Mouse (Mus musculus): ENCODE measurements at regions not wholly inside any gene's neighbourhood (a gene's known extent, or its start where the extent isn't known, plus 50 kb on each side); places are given as distances from the start of the nearest gene placed in this dataset.
A peak's percentile ranks its signal among the peaks of the same experiment; 100 is the strongest.
"Not testable (repeated sequence)": the region's sequence is repeated elsewhere in the genome, so short reads cannot be mapped to it uniquely, and the experiment has no call there.

DNA sequence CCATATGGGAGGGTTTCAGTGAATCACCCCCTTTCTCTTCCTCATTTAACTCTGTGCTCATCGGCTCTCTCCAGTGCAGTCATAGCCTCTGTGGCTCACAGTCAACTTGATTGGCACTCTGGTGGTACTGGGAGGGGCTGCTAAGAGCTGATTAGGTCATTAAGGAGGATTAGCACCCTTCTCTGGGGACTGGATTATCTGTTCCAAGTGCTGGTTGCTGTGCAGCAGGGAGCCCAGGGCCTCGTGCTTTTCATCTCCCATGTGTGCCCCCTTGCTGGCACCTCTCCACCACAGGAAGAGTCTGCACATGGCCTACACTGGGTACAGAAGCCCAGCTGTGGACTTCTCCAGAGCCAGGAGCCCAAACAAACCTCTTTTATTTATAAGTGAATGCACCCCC is 316.8 kb upstream of the Irx1 start:
- DNase-seq (ENCODE audit: low read depth, low spot score), result no peak

GRCm38 (mm10) chr13:72280871-72281270 is 317.3 kb upstream of the Irx1 start:
- no peak for DNase-seq (ENCODE audit: low read depth, low spot score)

GRCm38 (mm10) chr13:72282764-72283163 is 319.2 kb upstream of the Irx1 start:
- no peak for DNase-seq (ENCODE audit: low read depth, low spot score)

- DNase-seq (ENCODE audit: low read depth, low spot score), result no peak
These were observed 320.2 kb upstream of the Irx1 start for GRCm38 (mm10) chr13:72283701-72284100.

DNA sequence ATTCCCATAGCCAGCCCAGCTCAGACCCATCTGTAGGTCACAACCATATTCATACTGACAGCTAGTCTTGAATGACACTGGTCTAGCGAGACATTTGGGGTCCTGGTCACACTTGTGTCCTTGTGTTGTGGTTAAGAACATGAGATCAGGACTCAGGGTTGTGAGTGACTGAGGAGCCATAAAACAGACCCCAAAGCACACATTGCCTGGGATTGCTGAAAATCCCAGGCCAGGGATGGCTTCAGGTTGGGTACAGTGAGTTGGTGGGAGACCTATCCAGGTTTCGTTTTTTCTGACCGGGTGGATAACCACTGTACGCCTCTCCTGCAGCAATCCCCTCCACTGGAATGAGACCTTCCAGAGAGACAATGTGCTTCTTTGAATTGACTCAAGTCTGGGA is 322.8 kb upstream of the Irx1 start:
- DNase-seq (ENCODE audit: low read depth, low spot score), result no peak

- DNase-seq (ENCODE audit: low read depth, low spot score), result no peak
These were observed 325.0 kb upstream of the Irx1 start for GRCm38 (mm10) chr13:72288381-72289092.

GRCm38 (mm10) chr13:72289093-72289501 is 325.6 kb upstream of the Irx1 start:
- peak; percentile 62 for DNase-seq (ENCODE audit: low read depth, low spot score)

- peak; percentile 33 for DNase-seq (ENCODE audit: low read depth, low spot score)
These were observed 328.8 kb upstream of the Irx1 start for GRCm38 (mm10) chr13:72292361-72292760.

DNA sequence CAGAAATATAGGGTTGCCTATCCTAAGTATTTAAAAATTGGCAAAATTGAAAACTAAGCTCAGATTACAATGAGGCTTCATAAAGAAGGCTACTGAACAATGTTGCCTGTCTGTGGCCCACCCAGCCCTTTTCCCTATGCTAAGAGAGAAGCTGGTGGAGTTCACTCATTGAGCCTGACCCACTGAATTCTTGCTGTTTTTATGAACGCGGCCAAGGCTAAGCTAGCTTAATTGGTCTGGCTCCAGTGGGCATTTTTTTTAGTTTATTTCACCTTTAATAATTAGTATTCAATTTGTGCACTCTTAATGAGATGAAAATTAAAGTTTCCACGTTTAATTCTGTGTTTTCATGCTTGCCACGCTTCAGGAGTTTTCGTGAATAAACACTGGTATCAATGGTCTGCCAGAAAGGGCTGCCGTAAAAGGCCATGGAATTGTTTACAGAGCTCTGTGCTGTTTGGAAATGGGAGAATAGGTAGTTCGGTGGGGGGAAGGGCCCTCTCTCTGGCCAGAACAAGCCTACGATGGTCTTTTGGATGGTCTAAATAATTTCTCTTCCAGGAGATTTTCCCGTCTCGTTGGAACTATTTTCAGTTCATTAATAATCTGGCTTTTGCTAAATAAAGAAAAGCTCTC is 329.7 kb upstream of the Irx1 start:
- no peak for DNase-seq (ENCODE audit: low read depth, low spot score)

DNA sequence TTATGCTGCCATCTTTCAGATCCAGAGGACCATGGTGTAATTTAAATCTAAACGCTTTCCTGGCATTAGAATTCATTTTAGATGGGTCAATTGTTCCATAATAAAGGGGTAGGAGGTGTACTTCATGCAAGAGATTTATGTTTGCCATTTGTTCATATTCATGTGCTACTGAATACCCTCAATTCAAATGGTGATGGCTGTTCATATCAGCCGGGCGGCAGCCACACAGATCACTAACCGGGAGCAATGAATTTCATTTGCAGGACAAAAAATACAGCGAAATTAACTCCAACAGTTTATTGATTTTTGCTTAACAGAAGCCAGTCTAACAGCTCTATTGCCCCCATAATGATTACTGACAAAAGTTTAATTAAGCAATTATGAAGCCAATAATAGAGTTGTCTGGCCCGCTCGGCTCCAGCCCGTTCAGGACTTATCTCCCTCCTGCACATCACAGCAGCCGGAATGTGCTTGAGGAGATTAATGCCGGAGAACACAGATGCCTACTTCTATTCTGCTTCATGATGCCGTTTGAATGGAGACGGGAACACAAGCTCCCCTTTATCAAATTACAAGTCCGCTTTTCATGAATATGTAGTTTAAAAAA is 330.3 kb upstream of the Irx2 start:
- no peak for DNase-seq (ENCODE audit: low read depth, low spot score)

DNA sequence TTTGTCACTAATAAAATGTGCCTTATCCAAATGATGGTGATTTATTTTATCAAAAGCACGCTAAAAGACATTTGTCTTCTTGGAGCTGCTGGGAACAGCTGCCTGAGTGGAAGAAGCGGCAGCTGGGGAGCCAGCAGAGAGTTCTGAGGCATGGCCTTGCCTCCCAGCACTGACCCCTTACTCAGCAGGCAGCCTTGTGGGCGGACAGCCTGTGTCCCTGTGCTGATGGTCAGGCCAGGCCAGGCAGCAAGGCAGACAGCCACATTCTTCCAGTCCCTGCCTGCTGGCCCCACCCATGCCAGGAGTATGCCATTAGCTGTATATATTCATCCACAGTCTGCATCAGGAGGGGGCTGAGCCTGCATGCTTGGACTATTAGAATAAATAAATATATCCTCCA is 329.0 kb upstream of the Irx2 start:
- DNase-seq (ENCODE audit: low read depth, low spot score), result no peak

DNA sequence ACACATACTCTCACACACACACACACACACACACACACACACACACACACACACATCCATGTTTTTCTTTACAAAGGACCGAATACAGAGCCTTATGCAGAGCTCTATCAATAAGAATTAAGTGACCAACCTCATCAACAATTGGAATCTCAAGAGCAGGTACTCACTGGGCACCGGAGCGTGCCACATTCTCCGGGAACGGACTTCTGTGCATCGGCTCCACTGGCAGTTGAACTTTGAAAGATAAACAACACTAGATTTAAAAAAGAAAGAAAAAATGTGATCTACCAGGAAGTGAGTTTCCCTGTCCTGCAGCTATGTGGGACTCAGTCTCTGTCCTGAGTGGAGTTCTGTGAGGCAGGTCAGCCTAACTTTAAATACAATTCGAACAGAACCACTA is 327.5 kb upstream of the Irx2 start:
- no peak for DNase-seq (ENCODE audit: low read depth, low spot score)

- no peak for DNase-seq (ENCODE audit: low read depth, low spot score)
These were observed 326.8 kb upstream of the Irx2 start for GRCm38 (mm10) chr13:72301841-72302240.

GRCm38 (mm10) chr13:72302436-72303125 is 326.0 kb upstream of the Irx2 start:
- no peak for DNase-seq (ENCODE audit: low read depth, low spot score)

- no peak for DNase-seq (ENCODE audit: low read depth, low spot score)
These were observed 325.4 kb upstream of the Irx2 start for GRCm38 (mm10) chr13:72303126-72303760.

GRCm38 (mm10) chr13:72324041-72324690 is 304.5 kb upstream of the Irx2 start:
- no peak for DNase-seq (ENCODE audit: low read depth, low spot score)

- not testable (repeated sequence) for DNase-seq (ENCODE audit: low read depth, low spot score)
These were observed 302.4 kb upstream of the Irx2 start for GRCm38 (mm10) chr13:72326201-72326600.

DNA sequence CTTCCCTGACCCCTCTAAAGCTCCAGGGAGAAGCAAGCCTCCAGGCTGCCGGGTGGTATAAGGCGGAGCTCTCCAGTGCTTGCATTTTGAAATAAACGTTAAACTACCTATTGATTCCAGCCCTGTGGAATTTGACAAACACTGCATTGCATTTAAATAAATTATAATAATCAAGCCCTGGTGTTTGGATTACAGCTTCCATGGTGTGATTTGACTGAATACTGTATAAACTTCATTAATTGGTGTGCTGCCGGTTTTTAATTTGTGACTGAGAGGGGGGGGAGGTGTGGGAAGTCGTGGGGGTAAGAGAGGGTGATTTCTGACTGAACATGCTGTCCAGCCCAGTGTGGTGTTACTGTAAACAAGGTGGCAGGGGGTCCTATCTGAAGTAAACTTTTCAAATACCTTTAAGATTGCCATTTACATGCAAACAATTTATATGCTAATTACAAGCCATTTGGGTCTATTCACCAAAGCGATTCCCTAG is 282.9 kb upstream of the Irx2 start:
- no peak for DNase-seq (ENCODE audit: low read depth, low spot score)

- DNase-seq (ENCODE audit: low read depth, low spot score), result no peak
These were observed 282.2 kb upstream of the Irx2 start for GRCm38 (mm10) chr13:72346207-72346943.

GRCm38 (mm10) chr13:72346944-72347586 is 281.6 kb upstream of the Irx2 start:
- no peak for DNase-seq (ENCODE audit: low read depth, low spot score)
